9 mouse cellular contexts compared by ENCODE assay signal in the genomic region with DNA sequence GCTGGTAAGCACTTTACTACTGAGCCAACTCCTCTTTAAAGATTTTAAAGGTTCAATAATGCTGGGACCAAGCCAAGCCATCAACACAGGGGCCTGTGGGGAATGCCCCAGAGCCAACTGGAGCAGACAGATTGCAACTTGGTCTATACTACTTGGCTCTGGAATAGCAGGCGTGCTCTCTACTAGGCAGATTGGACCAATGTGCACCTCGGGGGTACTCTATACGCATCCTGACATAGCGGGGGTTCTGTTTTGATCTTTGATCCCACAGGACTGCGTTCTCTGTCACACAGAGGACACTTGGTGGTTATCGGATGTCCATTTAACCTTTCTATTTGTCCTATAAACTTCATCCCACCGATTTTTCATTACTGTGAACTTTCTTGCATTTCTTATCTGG. TPM values are rescaled to one million over a fixed set of nuclear protein-coding genes. Genes with fewer than 3 reads are reported as not detected.
A peak's percentile ranks its signal among the peaks of the same experiment; 100 is the strongest.
DNase-seq lines count a peak whose midpoint lies in the region; ATAC-seq and TF ChIP-seq lines count a peak whose summit lies in the region.
"Had no signal": no experiment of that assay in that cellular context is flagged by ENCODE, and none has a peak within 500 bp of the region (broad histone marks: within the 10 kb centered on the region; RNA-seq: fewer than 3 reads in every experiment).

No protein-coding gene starts in this region.

- peaks cover 7% of the 10 kb centered on the region; the same call in 1 of the 2 replicates for H3K27me3 ChIP-seq in heart, embryonic 13.5 days (replicated peaks)
- no peaks in the 10 kb centered on the region for H3K27me3 ChIP-seq in heart, adult 2 months (ENCODE audit: control insufficient read depth, insufficient read depth, low read length)
- peaks cover 6% of the 10 kb centered on the region for H3K27me3 ChIP-seq in hindbrain, embryonic 16.5 days (replicated peaks; ENCODE audit: control insufficient read depth, insufficient read depth, low read length)
- H3K27me3 ChIP-seq in midbrain, embryonic 14.5 days (ENCODE audit: control insufficient read depth, insufficient read depth, low read length): peaks cover 25% of the 10 kb centered on the region; the same call in 1 of the 2 replicates

- H3K9me3 ChIP-seq in heart, embryonic 13.5 days: no peaks in the 10 kb centered on the region
- no peaks in the 10 kb centered on the region for H3K9me3 ChIP-seq in hindbrain, embryonic 16.5 days (ENCODE audit: control insufficient read depth, low read length)
- no peaks in the 10 kb centered on the region for H3K9me3 ChIP-seq in midbrain, embryonic 14.5 days (ENCODE audit: control insufficient read depth, low read length)

- no peak for TF ChIP-seq POLR2A in heart, adult 2 months (IDR thresholded peaks at IDR 0.05; ENCODE audit: insufficient read depth, low read depth, low read length)
- no peak for TF ChIP-seq POLR2A in cortical plate, adult 2 months (IDR thresholded peaks at IDR 0.05; ENCODE audit: extremely low read depth, insufficient read depth, low read length)

- peak overlapping the region; percentile 76 for H3K4me2 ChIP-seq in heart, embryonic 13.5 days
- H3K4me2 ChIP-seq in hindbrain, embryonic 16.5 days (ENCODE audit: low read length): peak overlapping the region; percentile 94
- H3K4me2 ChIP-seq in midbrain, embryonic 14.5 days (ENCODE audit: low read length): peak overlapping the region; percentile 89

- no peak for TF ChIP-seq EP300 in heart, adult 2 months (IDR thresholded peaks at IDR 0.05; ENCODE audit: insufficient read depth, low read depth, low read length)

- H3K79me2 ChIP-seq in heart, adult 2 months (replicated peaks; ENCODE audit: control insufficient read depth, insufficient read depth, low read length): no peaks in the 10 kb centered on the region

- 35% methylated on average over 7 of the region's 7 CpGs for WGBS in heart, embryonic 13.5 days
- WGBS in heart, adult 2 months: 38% methylated on average over 7 of the region's 7 CpGs
- 27% methylated on average over 7 of the region's 7 CpGs for WGBS in hindbrain, embryonic 16.5 days
- 26% methylated on average over 7 of the region's 7 CpGs for WGBS in midbrain, embryonic 14.5 days

- peak overlapping the region; percentile 99 for H3K9ac ChIP-seq in heart, embryonic 13.5 days
- H3K9ac ChIP-seq in heart, adult 2 months (ENCODE audit: low read depth, low read length): no peak overlapping the region
- H3K9ac ChIP-seq in hindbrain, embryonic 16.5 days (ENCODE audit: low read depth, low read length): no peak overlapping the region
- H3K9ac ChIP-seq in midbrain, embryonic 14.5 days (replicated peaks; ENCODE audit: low read length): no peak overlapping the region

- peaks cover 8% of the 10 kb centered on the region for H3K36me3 ChIP-seq in heart, embryonic 13.5 days
- no peaks in the 10 kb centered on the region for H3K36me3 ChIP-seq in heart, adult 2 months (ENCODE audit: control insufficient read depth, insufficient read depth, low read length)
- H3K36me3 ChIP-seq in hindbrain, embryonic 16.5 days (ENCODE audit: control insufficient read depth, insufficient read depth, low read length): no peaks in the 10 kb centered on the region
- H3K36me3 ChIP-seq in midbrain, embryonic 14.5 days (ENCODE audit: control insufficient read depth, insufficient read depth, low read length): no peaks in the 10 kb centered on the region

- no peak for DNase-seq in heart, adult 2 months
- DNase-seq in midbrain, embryonic 14.5 days: no peak
- no peak for DNase-seq in frontal cortex, adult 2 months (ENCODE audit: extremely low spot score in 1 of 2, low spot score in 1 of 2)
- no peak for DNase-seq in thymus, postnatal 36 days
- no peak for DNase-seq in urinary bladder, postnatal 10 days (ENCODE audit: low spot score)
- DNase-seq: lung, adult 2 months had no signal

- H3K27ac ChIP-seq in heart, embryonic 13.5 days (replicated peaks): peak overlapping the region; percentile 97
- no peak overlapping the region; the same call in 1 of the 2 replicates for H3K27ac ChIP-seq in heart, adult 2 months
- H3K27ac ChIP-seq in cortical plate, adult 2 months (ENCODE audit: insufficient read depth, low read length): no peak overlapping the region
- no peak overlapping the region for H3K27ac ChIP-seq in hindbrain, embryonic 16.5 days (ENCODE audit: low read depth, low read length)
- no peak overlapping the region for H3K27ac ChIP-seq in midbrain, embryonic 14.5 days (replicated peaks; ENCODE audit: low read depth, low read length)

- intact Hi-C loops in heart, adult 2 months (cut with DNase I): loop anchor here (5.0 kb wide), 1 partner anchor 103 kb away; no protein-coding TSS in a partner anchor

- H3K4me1 ChIP-seq in heart, embryonic 13.5 days: peaks cover 14% of the 10 kb centered on the region
- H3K4me1 ChIP-seq in heart, adult 2 months (ENCODE audit: control insufficient read depth, insufficient read depth, low read length): no peaks in the 10 kb centered on the region
- no peaks in the 10 kb centered on the region for H3K4me1 ChIP-seq in cortical plate, adult 2 months (ENCODE audit: control insufficient read depth, insufficient read depth, low read length)
- H3K4me1 ChIP-seq in hindbrain, embryonic 16.5 days (ENCODE audit: control insufficient read depth, insufficient read depth, low read depth, low read length): peaks cover 5% of the 10 kb centered on the region; the same call in 1 of the 2 replicates
- no peaks in the 10 kb centered on the region for H3K4me1 ChIP-seq in midbrain, embryonic 14.5 days (ENCODE audit: control insufficient read depth, insufficient read depth, low read length)

- H3K4me3 ChIP-seq in heart, embryonic 13.5 days: peak overlapping the region; percentile 82
- H3K4me3 ChIP-seq in heart, adult 2 months: no peak overlapping the region; the same call in 1 of the 2 replicates
- H3K4me3 ChIP-seq in cortical plate, adult 2 months (ENCODE audit: insufficient read depth, low read length): peak overlapping the region; percentile 56; the same call in 1 of the 2 replicates
- peak overlapping the region; percentile 77 for H3K4me3 ChIP-seq in hindbrain, embryonic 16.5 days (ENCODE audit: low read length)
- peak overlapping the region; percentile 61 for H3K4me3 ChIP-seq in midbrain, embryonic 14.5 days (replicated peaks; ENCODE audit: low read depth, low read length)

- ATAC-seq in heart, embryonic 13.5 days (ENCODE audit: extremely low read depth, insufficient number of reproducible peaks, low FRiP score, low TSS enrichment): no peak
- peak; percentile 35; the same call in 1 of the 2 replicates for ATAC-seq in hindbrain, embryonic 16.5 days
- ATAC-seq in midbrain, embryonic 14.5 days (ENCODE audit: low FRiP score, low TSS enrichment): 0 out of 2 replicates have a peak, but pooled peaks have one; percentile 34

- no peak for TF ChIP-seq CTCF in heart, adult 2 months (IDR thresholded peaks at IDR 0.05)
- no peak for TF ChIP-seq CTCF in cortical plate, adult 2 months (IDR thresholded peaks at IDR 0.05; ENCODE audit: extremely low read depth, insufficient read depth, low read length)

RNA-seq across cellular contexts. Expression of a gene that starts 0.6 kb away (rescaled TPM):
- 71.7 and 84.7 TPM in 2 replicates for polyA plus RNA-seq in heart, embryonic 13.5 days (2015; fragmentation: Nextera tagmentation; extraction: Ambion mirVana)
- 10 to 100 TPM; 31.1 to 34.8 TPM for total RNA-seq in heart, adult 2 months (2021)
- polyA plus RNA-seq in heart, adult 2 months (2012; rRNA removed): 25.0 and 44.5 TPM in 2 replicates
- polyA plus RNA-seq in cortical plate, adult 2 months (2012; rRNA removed): 0.89 and 0.94 TPM in 2 replicates
- polyA plus RNA-seq in hindbrain, embryonic 16.5 days (2015; fragmentation: Nextera tagmentation; extraction: Ambion mirVana): 1.5 and 2.4 TPM in 2 replicates
- 1.5 and 2.1 TPM in 2 replicates for polyA plus RNA-seq in midbrain, embryonic 14.5 days (2014; fragmentation: Nextera tagmentation; extraction: Ambion mirVana)
- 1.2 TPM in 2 replicates for polyA plus RNA-seq in frontal cortex, adult 2 months (2012; rRNA removed)
